Mouse (Mus musculus) liver, postnatal 0 days (tissue): ENCODE results near the gene 1700025G04Rik.

Experiments
- CTCF ChIP-seq: sonication (generic); IDR thresholded peaks from 2 replicates; pipeline ENCODE4 v1.5.1; 2016; ENCODE audit warnings: antibody characterized with exemption, low read depth
- EP300 ChIP-seq: IDR thresholded peaks from 2 replicates; pipeline ENCODE4 v1.6.1; 2016; ENCODE audit warnings: antibody characterized with exemption, low read depth, mild to moderate bottlenecking

- TF ChIP-seq CTCF (peak; percentile 22; the same call in 1 of the 2 replicates), EP300 (no peak)
Observed at GRCm38 (mm10) chr1:152019196-152019595, 70.7 kb downstream of the 1700025G04Rik start.
